Mouse (Mus musculus) heart, postnatal 36 days (tissue): ENCODE measurements around the gene Sh3d21. TPM values are rescaled to one million over a fixed set of nuclear protein-coding genes. Genes with fewer than 3 reads are reported as not detected.
"Not testable (repeated sequence)": the region's sequence is repeated elsewhere in the genome, so short reads cannot be mapped to it uniquely, and the experiment has no call there.

ENCODE experiments used
- DNase-seq, 2 experiments: peaks; one replicate each; pipeline ENCODE4 v3.0.0; 2021 to 2022
- intact Hi-C: fragments of 180-260 bp; cut with DNase I; formaldehyde crosslinking; loops from one replicate; pipeline ENCODE4 v1.15.1; 2025
- total RNA-seq, 2 experiments: library from RNA; stranded (reverse); gene quantifications; 2 replicates each; pipeline ENCODE4 v1.2.3; 2021

The Sh3d21 gene
- total RNA-seq = 1 to 10 TPM; 2.4 to 3.6 TPM

DNA sequence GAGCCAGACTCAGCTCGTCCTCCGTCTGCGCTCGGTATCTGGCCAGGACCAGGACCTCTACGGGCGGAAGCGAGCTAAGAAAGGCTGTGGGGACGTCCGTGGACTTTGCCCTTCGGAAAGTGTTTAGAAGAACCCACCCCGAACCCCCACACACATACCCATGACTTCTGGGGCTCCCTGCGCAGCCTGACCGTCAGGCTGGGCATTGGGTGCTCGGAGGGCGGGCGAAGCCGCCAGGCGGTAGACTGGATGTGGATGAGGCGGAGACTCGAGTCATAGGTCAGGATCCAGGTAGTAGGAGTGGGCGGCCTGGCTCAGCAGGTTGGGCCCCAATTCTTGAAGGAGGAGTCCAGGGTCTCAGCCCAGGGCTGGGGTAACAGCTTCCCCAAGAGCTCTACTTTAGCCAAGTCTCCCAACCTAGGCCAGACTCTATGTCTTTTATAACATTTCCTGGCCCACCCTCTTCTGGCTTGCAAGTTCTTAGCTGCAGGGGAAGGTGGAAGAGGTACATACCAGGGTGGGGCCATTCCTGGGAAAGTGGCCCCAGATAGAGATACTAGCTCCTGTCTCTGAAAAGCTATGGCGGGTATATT, at the start of gene Sh3d21:
Gene Sh3d21, minus strand, starts transcription at position 425 of the 593 bp plus-strand sequence.
- peak in 1 of 2 experiments; percentile 35 for DNase-seq
- intact Hi-C loops = loop anchor here (2.0 kb wide), 1 partner anchor 14 kb away; no protein-coding TSS in a partner anchor

DNA sequence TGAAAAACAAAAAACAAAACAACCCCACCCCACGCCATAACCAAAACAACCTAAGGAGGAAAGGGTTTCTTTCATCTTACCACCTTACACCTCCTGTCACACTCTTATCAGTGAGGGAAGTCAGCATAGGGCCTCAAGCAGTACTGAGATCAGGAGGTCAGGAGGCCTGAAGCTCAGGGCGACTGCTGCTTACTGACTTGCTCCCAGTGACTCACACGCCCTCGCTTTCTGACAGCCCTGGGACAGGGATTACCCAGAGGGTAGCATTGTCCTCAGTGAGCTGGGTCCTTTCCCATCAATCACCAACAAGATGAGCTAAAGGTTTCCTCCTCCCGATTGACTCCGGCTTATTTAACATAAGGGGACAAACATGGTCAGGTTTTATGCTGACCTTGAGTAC, 43.8 kb upstream of the Sh3d21 start:
- intact Hi-C loops = no loop called here
- DNase-seq = no peak

- no peak for DNase-seq
- intact Hi-C loops = no loop called here
These were observed 42.1 kb upstream of the Sh3d21 start for GRCm38 (mm10) chr4:126205386-126205785.

DNA sequence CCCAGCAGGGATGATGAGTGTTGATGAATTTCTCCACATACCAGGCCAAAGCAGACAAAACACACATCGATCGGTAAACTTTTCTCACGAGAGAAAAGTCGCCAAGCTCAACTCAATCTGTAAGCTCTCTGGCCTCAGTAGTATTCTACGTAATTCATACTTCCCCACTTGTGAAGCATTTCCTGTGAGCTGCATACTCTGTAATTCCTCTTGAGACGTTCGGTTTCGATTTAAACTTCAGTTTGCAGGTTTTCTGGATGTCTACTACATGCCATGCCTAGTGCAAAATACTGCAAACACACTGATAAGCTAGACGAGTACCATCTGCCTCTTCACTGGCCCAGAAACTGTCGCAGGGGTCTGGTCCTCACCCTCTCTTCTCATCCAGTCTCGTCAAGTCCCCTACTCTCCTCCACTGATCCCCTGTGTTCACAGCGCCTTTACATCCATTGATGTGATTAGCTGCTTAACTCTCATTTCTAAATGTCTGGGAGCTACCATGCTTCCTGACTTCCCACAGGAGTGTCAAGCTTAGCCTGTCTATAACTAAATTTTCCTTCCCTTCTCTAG, 41.5 kb upstream of the Sh3d21 start:
- no peak for DNase-seq
- intact Hi-C loops = loop anchor here (5.0 kb wide), 1 partner anchor 97 kb away; no protein-coding TSS in a partner anchor

GRCm38 (mm10) chr4:126204016-126204415, 40.7 kb upstream of the Sh3d21 start:
- no peak for DNase-seq
- intact Hi-C loops = loop anchor here (5.0 kb wide), 1 partner anchor 97 kb away; no protein-coding TSS in a partner anchor

DNA sequence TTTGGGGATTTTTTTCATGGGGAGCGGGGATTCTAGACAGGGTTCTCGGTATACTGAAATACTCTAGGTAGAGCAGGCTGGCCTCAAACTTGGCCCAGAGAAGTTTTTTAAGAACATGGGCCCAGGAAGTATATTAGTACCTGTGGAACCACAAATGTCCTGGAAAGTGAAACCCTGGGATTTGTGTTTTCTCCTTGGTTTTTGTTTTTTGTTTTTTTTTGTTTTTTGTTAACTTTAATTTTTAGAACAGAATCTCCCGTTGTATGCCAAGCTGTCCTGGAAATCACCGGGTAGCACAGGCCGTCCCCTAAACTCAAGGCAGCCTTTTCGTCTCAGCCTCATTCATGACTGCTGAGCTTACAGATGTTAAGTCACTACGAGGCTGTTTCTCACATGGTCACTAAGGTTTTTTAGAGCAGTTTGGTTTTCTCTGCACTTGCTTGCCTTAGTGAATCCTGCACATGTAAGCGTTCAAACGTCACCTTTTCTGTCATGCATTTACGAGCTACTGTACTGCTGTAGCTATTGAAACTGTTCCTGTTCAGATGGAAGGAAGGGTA, 40.1 kb upstream of the Sh3d21 start:
- intact Hi-C loops = loop anchor here (2.0 to 5.0 kb wide), 2 partner anchors 53 to 96 kb away; partner anchors contain the start of gene Map7d1
- no peak for DNase-seq

DNA sequence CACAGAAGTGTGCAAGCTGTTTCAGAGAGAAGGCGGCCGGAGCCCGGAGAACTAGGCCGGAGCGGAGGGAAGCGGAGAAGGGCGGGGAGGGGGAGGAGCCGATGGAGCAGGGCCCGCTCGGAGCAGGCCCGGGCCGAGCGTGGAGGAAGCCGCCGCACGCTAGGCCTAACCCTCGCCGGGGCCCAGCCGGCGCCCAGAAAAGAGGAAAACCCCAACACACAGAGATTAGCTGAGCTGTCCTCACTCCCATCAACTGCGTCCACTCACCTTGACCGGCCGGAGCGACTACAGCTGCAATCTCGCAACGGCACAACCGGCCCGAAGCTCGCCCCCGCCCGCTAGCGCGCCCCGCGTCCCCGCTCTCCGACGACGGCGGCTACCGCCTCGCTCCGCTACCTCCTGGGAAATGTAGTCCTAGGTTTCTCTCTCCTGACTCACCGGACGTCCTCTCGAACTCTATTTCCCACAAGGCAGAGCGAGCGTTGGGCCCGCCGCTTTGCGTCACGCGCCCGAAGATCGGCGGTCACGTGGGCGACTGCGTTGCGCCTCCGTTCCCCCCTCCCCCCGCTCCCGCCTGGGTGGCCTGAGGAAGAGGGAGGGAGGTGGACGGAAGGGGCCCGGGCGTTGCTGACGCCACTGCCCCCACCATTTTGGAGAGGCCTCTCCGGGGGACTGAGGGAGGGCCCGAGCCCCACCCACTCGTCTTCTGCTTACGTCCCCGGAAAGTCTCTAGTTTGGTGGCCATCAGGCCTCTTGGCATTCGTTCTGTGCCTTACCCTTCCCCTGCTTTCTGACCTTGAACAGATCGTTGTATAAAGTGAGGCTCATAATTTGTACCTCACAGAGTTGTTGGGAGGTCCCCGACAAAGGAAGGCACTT, 39.3 kb upstream of the Sh3d21 start, which contains the start of gene Thrap3:
Gene Thrap3, minus strand, starts transcription at position 458 of the 879 bp plus-strand sequence.
- DNase-seq = peak; percentile 97 to 98
- intact Hi-C loops = loop anchor here (2.0 to 5.0 kb wide), 2 partner anchors 54 to 95 kb away; partner anchors contain the start of gene Map7d1

GRCm38 (mm10) chr4:126201514-126202302, 38.4 kb upstream of the Sh3d21 start:
- DNase-seq = peak; percentile 39 to 51
- intact Hi-C loops = loop anchor here (2.0 to 5.0 kb wide), 2 partner anchors 55 to 94 kb away; partner anchors contain the start of gene Map7d1

DNA sequence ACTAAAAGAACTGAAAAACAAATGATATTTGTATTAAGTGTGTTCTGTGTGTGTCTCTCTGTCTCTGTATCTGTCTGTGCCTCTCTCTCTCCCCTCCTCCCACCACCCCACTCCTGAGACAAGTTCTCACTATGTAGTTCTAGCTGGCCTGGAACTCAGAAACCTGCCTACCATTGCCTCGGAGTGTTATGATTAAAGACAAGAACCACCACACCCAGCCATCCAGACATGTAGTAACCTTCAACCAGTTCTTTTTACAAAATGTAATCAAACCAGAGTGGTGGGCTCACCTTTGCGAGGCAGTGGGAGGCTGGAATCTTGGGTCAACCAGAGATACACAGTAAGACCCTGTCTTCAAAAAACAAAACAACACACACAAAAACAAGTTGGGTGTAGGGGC, 37.4 kb upstream of the Sh3d21 start:
- intact Hi-C loops = loop anchor here (5.0 kb wide), 1 partner anchor 93 kb away; no protein-coding TSS in a partner anchor

GRCm38 (mm10) chr4:126200036-126200435, 36.7 kb upstream of the Sh3d21 start:
- intact Hi-C loops = loop anchor here (5.0 kb wide), 1 partner anchor 93 kb away; no protein-coding TSS in a partner anchor
- DNase-seq = no peak

More for the DNA sequence above, 37.4 kb upstream of the Sh3d21 start:
- DNase-seq = no peak

DNA sequence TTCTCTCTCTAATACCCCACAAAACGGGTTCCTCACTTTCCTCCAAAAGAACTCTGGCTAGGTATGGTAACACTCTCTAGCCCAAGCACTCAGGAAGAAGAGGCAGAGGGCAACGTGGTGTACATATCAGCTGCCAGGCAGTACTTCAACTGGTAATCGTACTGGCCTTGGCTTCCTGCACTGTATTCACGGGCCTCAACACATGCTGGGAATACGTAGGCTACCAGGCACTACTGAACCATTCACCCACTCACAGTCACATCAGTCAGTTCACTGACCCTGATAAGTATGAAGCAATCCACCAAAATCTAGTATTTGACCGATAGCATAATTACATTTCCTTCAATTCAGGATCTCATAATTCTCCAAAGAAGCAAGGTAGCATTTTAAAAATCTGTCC, 36.3 kb upstream of the Sh3d21 start:
- no peak for DNase-seq
- intact Hi-C loops = no loop called here

- no peak for DNase-seq
- intact Hi-C loops = no loop called here
These were observed 34.2 kb upstream of the Sh3d21 start for GRCm38 (mm10) chr4:126197485-126197884.

DNA sequence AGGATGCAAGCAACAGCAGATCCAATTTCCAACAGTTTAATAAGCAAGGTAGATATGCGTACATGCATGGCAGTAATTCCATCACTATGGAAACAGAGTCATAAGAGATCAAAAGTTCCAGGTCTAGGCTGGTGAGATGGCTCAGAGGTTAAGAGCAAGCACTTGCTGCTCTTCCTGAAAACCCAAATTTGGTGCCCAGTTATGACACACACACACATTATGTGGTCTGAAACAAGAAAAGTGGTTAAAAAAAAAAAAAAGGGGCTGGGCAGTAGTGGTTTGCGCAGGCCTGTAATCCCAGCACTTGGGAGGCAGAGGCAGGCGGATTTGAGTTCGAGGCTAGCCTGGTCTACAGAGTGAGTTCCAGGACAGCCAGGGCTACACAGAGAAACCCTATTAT, 31.6 kb upstream of the Sh3d21 start:
- intact Hi-C loops = no loop called here
- no peak for DNase-seq

DNA sequence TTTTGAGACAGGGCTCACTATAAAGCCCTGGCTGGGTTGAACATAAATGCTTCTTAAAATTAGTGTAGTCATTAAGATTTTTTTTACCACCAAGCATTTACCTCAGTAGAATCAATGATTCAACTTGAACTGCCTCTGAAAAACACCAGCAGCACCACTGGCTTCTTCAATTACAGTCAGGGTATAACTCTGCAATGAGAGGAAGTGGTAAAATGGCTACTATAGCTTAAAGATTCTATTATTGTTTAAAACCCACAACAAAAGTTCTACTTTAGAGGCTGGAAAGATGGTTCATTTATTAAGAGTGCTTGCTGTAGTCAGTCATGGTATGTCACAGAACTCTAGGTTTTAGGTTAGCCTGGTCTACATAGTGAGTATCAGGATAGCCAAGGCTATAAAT, 30.9 kb upstream of the Sh3d21 start:
- no peak for DNase-seq
- intact Hi-C loops = no loop called here

- no peak for DNase-seq
- intact Hi-C loops = no loop called here
These were observed 27.3 kb upstream of the Sh3d21 start for GRCm38 (mm10) chr4:126190636-126191035.

- no peak for DNase-seq
- intact Hi-C loops = no loop called here
These were observed 23.8 kb upstream of the Sh3d21 start for GRCm38 (mm10) chr4:126187096-126187495.

DNA sequence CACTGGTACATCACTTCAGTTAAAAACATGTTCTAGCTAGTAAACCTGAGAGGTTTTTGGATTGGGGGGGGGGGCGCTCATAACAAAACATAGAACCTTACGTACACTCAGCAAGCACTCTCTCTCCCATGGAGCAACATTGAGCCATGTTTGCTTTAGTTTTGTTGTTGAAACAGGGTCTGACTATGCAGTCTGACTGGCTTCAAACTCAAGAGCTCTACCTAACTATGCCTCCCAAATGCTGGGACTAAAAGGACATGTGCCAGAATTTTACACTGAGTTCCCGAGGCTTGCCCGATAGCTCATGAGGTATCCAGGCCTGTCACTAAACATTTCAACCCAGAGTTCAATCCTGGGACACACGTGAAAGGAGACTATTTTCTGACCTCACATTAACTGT, 19.7 kb upstream of the Sh3d21 start:
- DNase-seq = no peak
- intact Hi-C loops = loop anchor here (2.0 kb wide), 1 partner anchor 126 kb away; no protein-coding TSS in a partner anchor

GRCm38 (mm10) chr4:126181170-126181957, 18.1 kb upstream of the Sh3d21 start:
- intact Hi-C loops = loop anchor here (2.0 kb wide), 2 partner anchors 45 to 81 kb away; partner anchors contain the start of gene Trappc3
- peak; percentile 48 to 50 for DNase-seq

GRCm38 (mm10) chr4:126175980-126176379, 12.7 kb upstream of the Sh3d21 start:
- intact Hi-C loops, DNase-seq: not testable (repeated sequence)
